Mouse (Mus musculus) MEL (cell line): Measurements from ENCODE around the gene Col4a1. TPM values are rescaled to one million over a fixed set of nuclear protein-coding genes. Genes with fewer than 3 reads are reported as not detected.

ENCODE experiments used
- DNase-seq: peaks from one replicate; pipeline ENCODE4 v3.0.0; 2011; ENCODE audit warnings: low read depth, low spot score
- H3K27ac ChIP-seq: 2 replicates; pipeline ENCODE4 v1.5.1; 2012; ENCODE audit warnings: low read depth, mild to moderate bottlenecking, control low read depth, low read length, moderate library complexity; ENCODE audit not compliant: control insufficient read depth
- H3K27me3 ChIP-seq, 2 experiments: fragments of 150-350 bp in 1 of 2; sonication (generic) in 1 of 2; 2 replicates each; pipeline ENCODE4 v1.6.1; 2012; ENCODE audit warnings: low read length in 2 of 2, mild to moderate bottlenecking in 2 of 2, improper control_type of control experiment in 1 of 2, moderate library complexity in 1 of 2; ENCODE audit not compliant: insufficient read depth in 2 of 2, control insufficient read depth in 1 of 2
- H3K36me3 ChIP-seq, 2 experiments: 2 replicates each; pipeline ENCODE4 v1.6.1; 2012 to 2014; ENCODE audit warnings: low read length in 2 of 2, improper control_type of control experiment in 1 of 2, inconsistent platforms in 1 of 2, mild to moderate bottlenecking in 1 of 2; ENCODE audit not compliant: insufficient read depth in 2 of 2, control insufficient read depth in 1 of 2
- H3K4me1 ChIP-seq, 2 experiments: fragments of 150-350 bp in 1 of 2; sonication (generic) in 1 of 2; 2 replicates each; pipeline ENCODE4 v1.6.1; 2012; ENCODE audit warnings: low read length in 2 of 2, improper control_type of control experiment in 1 of 2, mild to moderate bottlenecking in 1 of 2; ENCODE audit not compliant: insufficient read depth in 2 of 2, control insufficient read depth in 1 of 2
- H3K4me3 ChIP-seq, 2 experiments: fragments of 150-350 bp in 1 of 2; sonication (generic) in 1 of 2; 2 replicates each; pipeline ENCODE4 v1.5.1; 2012; ENCODE audit warnings: low read depth in 2 of 2, low read length in 2 of 2, mild to moderate bottlenecking in 2 of 2, moderate library complexity in 2 of 2, control low read depth in 1 of 2, improper control_type of control experiment in 1 of 2; ENCODE audit not compliant: control insufficient read depth in 1 of 2, insufficient read depth in 1 of 2
- H3K79me2 ChIP-seq: 2 replicates; pipeline ENCODE4 v1.6.1; 2012; ENCODE audit warnings: mild to moderate bottlenecking, low read length, moderate library complexity; ENCODE audit not compliant: control insufficient read depth, poor library complexity, insufficient read depth
- H3K9ac ChIP-seq: 2 replicates; pipeline ENCODE4 v1.6.1; 2012; ENCODE audit warnings: low read depth, mild to moderate bottlenecking, control low read depth, low read length, moderate library complexity; ENCODE audit not compliant: control insufficient read depth, poor library complexity, severe bottlenecking
- H3K9me3 ChIP-seq: fragments of 150-350 bp; sonication (generic); replicated peaks from 2 replicates; pipeline ENCODE4 v1.6.1; 2012; ENCODE audit warnings: mild to moderate bottlenecking, low read length, improper control_type of control experiment, moderate library complexity; ENCODE audit not compliant: insufficient read depth
- HCFC1 ChIP-seq: IDR thresholded peaks from 2 replicates; pipeline ENCODE4 v1.6.1; 2012; ENCODE audit warnings: low read depth, mild to moderate bottlenecking, inconsistent platforms, low read length, improper control_type of control experiment, moderate library complexity
- MAFK ChIP-seq: IDR thresholded peaks from 2 replicates; pipeline ENCODE4 v1.6.1; 2011; ENCODE audit warnings: low read depth, mild to moderate bottlenecking, low read length, improper control_type of control experiment, borderline replicate concordance
- RAD21 ChIP-seq: IDR thresholded peaks from 2 replicates; pipeline ENCODE4 v1.6.1; 2011; ENCODE audit warnings: mild to moderate bottlenecking, low read depth, low read length, improper control_type of control experiment
- TAL1 ChIP-seq: IDR thresholded peaks from 2 replicates; pipeline ENCODE4 v1.6.1; 2012; ENCODE audit warnings: mild to moderate bottlenecking, inconsistent platforms, low read length, moderate library complexity, mixed read lengths
- polyA plus RNA-seq, 2 experiments: library from polyadenylated mRNA; stranded (reverse) in 1 of 2; unstranded in 1 of 2; fragments of >175 nt in 1 of 2; fragments of >200 nt in 1 of 2; gene quantifications; 2 replicates each; pipeline versions ENCODE4 v1.2.1 to v1.2.4; 2012; ENCODE audit warnings: low replicate concordance in 2 of 2, low read depth in 1 of 2; ENCODE audit not compliant: insufficient read length in 2 of 2, insufficient read depth in 1 of 2, missing spikeins in 1 of 2
- total RNA-seq: library from RNA; depleted of rRNA; stranded (reverse); fragments of 300-350 nt; gene quantifications from 2 replicates; pipeline ENCODE4 v1.2.3, GENCODE M21; 2012

The Col4a1 gene
- total and polyA plus RNA-seq, 3 experiments: 0.31 TPM; not detected in 2

- H3K27me3 ChIP-seq: no peaks in the 10 kb centered on the region
- H3K4me3 ChIP-seq: no peak overlapping the region
- no peaks in the 10 kb centered on the region for H3K9me3 ChIP-seq
- H3K9ac ChIP-seq: no peak overlapping the region
- no peaks in the 10 kb centered on the region for H3K36me3 ChIP-seq
- H3K4me1 ChIP-seq: no peaks in the 10 kb centered on the region
- no peak overlapping the region for H3K27ac ChIP-seq
- TF ChIP-seq HCFC1: no peak
- TF ChIP-seq, all 39 proteins: peak for 0
- H3K79me2 ChIP-seq: no peaks in the 10 kb centered on the region
- DNase-seq: no peak
Observed at GRCm38 (mm10) chr8:11262031-11262735, 50.4 kb downstream of the Col4a1 start.

- no peaks in the 10 kb centered on the region for H3K27me3 ChIP-seq
- no peak for TF ChIP-seq RAD21
- TF ChIP-seq TAL1: peak; percentile 41
- H3K4me1 ChIP-seq: no peaks in the 10 kb centered on the region
- H3K4me3 ChIP-seq: no peak overlapping the region
- H3K9me3 ChIP-seq: no peaks in the 10 kb centered on the region
- H3K27ac ChIP-seq: no peak overlapping the region
- no peak for DNase-seq
- no peaks in the 10 kb centered on the region for H3K36me3 ChIP-seq
- no peak overlapping the region for H3K9ac ChIP-seq
- H3K79me2 ChIP-seq: no peaks in the 10 kb centered on the region
Observed at GRCm38 (mm10) chr8:11259832-11260615, 52.6 kb downstream of the Col4a1 start.

- no peaks in the 10 kb centered on the region for H3K27me3 ChIP-seq
- TF ChIP-seq MAFK: no peak
- TF ChIP-seq, all 39 proteins: peak for 0
- Histone ChIP-seq H3K4me1 (no peaks in the 10 kb centered on the region), H3K36me3 (no peaks in the 10 kb centered on the region), H3K79me2 (no peaks in the 10 kb centered on the region), H3K9ac (no peak overlapping the region), H3K9me3 (no peaks in the 10 kb centered on the region), H3K4me3 (no peak overlapping the region), H3K27ac (no peak overlapping the region)
- no peak for DNase-seq
Observed at GRCm38 (mm10) chr8:11258517-11259136, 54.0 kb downstream of the Col4a1 start.
